In the genomic region with DNA sequence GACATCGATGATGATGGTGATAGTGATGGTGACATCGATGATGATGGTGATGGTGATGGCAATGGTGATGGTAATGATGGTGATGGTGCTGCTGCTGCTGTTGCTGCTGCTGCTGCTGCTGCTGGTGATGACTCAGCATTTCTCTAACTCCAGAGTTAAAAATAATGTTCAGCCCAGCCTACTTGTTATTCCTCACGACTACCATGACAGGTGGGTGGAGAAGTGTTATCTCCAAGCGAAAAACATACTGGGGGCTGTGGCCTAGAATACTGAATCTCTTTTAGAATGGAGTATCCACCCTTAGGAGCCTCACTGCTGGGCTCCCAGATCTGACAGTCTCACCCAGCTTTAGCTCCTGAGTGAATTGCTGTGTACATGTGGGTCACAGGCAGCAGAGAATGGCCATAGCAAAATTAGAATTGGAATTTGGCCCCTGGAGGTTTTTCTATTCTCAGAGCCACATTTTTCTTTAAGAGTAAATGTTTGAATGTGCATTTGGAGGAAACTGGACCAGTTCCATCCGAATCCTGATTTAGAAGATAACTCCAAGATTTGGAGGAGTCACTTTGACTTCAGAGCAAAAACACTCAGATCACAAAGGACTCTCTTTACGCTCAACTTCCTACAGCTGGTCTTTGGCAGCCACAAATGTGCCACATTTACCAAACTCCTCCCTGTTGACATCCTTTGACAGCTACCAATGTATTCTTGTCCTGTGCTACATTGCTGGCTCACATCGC, we compare ENCODE assay signal across 2 mouse cellular contexts.
TF ChIP-seq lines count a peak whose summit lies in the region.

No protein-coding gene starts in this region.

TF ChIP-seq in CH12.LX, 34 proteins besides CTCF, POLR2A, EP300 and RAD21:
- TF ChIP-seq USF1 (IDR thresholded peaks at IDR 0.05; ENCODE audit: low read depth, low read length): no peak
- peak; percentile 74 for TF ChIP-seq MAFK (IDR thresholded peaks at IDR 0.05; ENCODE audit: insufficient replicate concordance, low read length)

TF ChIP-seq in MEL, 35 proteins besides CTCF, POLR2A, EP300 and RAD21:
- TF ChIP-seq MAFK (IDR thresholded peaks at IDR 0.05; ENCODE audit: borderline replicate concordance, low read depth, low read length) (peak; percentile 75; the same call in 1 of the 2 replicates), POLR2AphosphoS2 (IDR thresholded peaks at IDR 0.05; ENCODE audit: low read length) (no peak), KAT2A (conservative IDR thresholded peaks at IDR 0.05; ENCODE audit: low read depth, low read length) (no peak), NRF1 (IDR thresholded peaks at IDR 0.05; ENCODE audit: insufficient read depth, low read depth, low read length, poor library complexity, severe bottlenecking) (no peak), JUND (IDR thresholded peaks at IDR 0.05; ENCODE audit: low read depth, low read length) (no peak), UBTF (IDR thresholded peaks at IDR 0.05; ENCODE audit: borderline replicate concordance, insufficient read depth, low read depth, low read length) (no peak), ETS1 (IDR thresholded peaks at IDR 0.05; ENCODE audit: low read depth, low read length) (peak; percentile 33; the same call in 1 of the 2 replicates), GATA1 (IDR thresholded peaks at IDR 0.05; ENCODE audit: low read depth, low read length) (no peak), SIN3A (IDR thresholded peaks at IDR 0.05; ENCODE audit: low read length) (no peak), ZNF384 (IDR thresholded peaks at IDR 0.05; ENCODE audit: low read depth, low read length) (no peak), POLR2AphosphoS5 (IDR thresholded peaks at IDR 0.05; ENCODE audit: borderline replicate concordance, low read depth, low read length) (no peak), BHLHE40 (IDR thresholded peaks at IDR 0.05; ENCODE audit: borderline replicate concordance, low read depth, low read length) (no peak), USF1 (IDR thresholded peaks at IDR 0.05; ENCODE audit: low read depth, low read length) (no peak), MAZ (IDR thresholded peaks at IDR 0.05; ENCODE audit: low read depth, low read length) (no peak), MXI1 (IDR thresholded peaks at IDR 0.05; ENCODE audit: low read depth, low read length) (no peak), CHD2 (IDR thresholded peaks at IDR 0.05; ENCODE audit: low read length) (no peak), NELFE (IDR thresholded peaks at IDR 0.05; ENCODE audit: low read depth, low read length) (no peak), MEF2A (IDR thresholded peaks at IDR 0.05; ENCODE audit: extremely low read depth, insufficient replicate concordance, low read depth, low read length, poor library complexity, severe bottlenecking) (no peak), GABPA (IDR thresholded peaks at IDR 0.05; ENCODE audit: low read depth, low read length) (peak; percentile 24; the same call in 1 of the 2 replicates), ZC3H11A (IDR thresholded peaks at IDR 0.05; ENCODE audit: low read depth, low read length) (no peak), ELF1 (IDR thresholded peaks at IDR 0.05; ENCODE audit: low read depth, low read length) (no peak)
